Mouse (Mus musculus) left cerebral cortex, adult 18-20 months (tissue): ENCODE measurements at regions not wholly inside any gene's neighbourhood (a gene's known extent, or its start where the extent isn't known, plus 50 kb on each side); places are given as distances from the start of the nearest gene placed in this dataset.

Experiments used
- DNase-seq, 2 experiments: peaks; one replicate each; pipeline ENCODE4 v3.0.0; 2021 to 2022; ENCODE audit warnings: low spot score in 2 of 2, mixed read lengths in 1 of 2

DNA sequence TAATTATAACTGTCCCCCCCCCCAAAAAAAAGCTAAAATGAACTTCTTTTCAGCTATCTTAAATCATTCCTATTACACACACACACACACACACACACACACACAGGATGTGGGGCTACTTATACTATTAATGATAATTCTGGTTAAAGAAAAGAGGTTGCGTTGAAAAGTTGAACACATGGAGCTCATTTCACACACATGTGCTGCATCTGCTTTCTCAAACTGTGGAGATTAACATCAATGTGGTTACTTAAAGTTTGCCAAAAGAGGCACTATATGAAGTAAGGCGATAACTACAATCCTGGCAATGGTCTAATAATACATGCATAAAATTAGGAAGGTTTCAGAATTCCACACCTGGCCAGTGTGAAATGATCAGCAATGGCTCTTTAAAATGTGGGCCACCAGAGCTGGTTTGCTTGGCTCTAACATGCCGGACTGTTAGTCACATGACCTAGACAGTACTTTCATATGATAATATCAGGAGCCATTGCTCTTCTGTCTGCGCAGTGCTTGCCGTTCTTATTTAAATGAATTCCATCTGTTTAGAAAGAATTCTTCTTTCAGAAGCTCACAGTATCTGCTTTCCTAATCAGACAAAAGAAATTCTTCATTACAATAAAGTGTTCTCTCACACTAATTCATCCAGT, 598.4 kb upstream of the Fam92a start:
- no peak for DNase-seq

DNA sequence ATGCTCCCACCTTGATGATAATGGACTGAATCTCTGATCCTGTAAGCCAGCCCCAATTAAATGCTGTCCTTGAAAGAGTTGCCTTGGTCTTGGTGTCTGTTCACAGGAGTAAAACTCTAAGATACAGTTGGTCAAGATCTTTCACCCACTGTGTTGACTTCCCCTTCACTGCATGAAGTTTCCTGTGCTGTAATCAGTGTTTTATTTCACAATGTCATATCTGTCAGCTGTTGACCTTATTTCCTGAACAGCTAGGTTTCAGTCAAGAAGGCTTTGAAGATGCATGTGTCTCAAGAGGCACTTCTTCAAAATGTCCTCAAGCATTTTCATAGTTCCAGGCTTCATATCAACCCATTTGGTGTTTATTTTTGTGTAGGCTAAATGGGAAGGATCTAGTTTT, 597.3 kb upstream of the Fam92a start:
- DNase-seq = no peak

DNA sequence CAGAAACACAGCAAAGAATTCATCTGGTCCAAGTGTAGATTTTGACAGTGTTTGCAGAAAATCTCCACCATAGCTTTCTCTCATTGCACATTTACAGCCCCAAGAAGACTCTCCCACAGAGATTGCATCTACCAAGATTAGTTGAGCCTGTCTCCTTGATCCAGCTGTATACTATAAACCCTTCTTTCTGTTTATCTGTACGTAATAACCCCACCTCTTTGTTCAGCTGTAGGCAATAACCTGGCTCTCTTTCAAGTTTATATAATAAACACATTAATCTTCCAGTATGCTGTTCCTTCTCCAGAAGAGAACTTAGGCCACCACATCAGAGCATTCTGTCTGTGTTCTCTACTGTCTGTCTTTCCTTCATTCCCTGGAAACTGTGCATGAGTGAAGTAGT, 594.9 kb upstream of the Fam92a start:
- DNase-seq = no peak

DNA sequence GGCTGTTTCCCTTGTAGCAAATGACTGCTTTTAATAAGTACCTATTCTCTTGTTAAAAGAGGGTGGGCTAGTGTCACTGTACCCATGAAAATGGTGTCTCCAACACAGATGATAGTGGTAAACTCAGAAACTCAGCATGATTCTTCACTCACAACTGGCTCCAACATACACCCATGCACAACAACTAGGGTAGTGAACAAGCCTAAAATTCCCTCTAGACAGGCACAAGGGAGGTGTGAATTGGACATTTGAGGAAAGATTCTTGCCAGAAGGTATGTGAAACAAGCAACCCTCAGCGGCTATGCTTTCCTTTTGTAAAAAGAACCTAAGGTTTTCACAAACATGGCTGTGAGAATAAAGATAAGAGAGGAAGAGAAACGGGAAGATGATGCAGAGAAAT, 579.0 kb upstream of the Fam92a start:
- no peak for DNase-seq

DNA sequence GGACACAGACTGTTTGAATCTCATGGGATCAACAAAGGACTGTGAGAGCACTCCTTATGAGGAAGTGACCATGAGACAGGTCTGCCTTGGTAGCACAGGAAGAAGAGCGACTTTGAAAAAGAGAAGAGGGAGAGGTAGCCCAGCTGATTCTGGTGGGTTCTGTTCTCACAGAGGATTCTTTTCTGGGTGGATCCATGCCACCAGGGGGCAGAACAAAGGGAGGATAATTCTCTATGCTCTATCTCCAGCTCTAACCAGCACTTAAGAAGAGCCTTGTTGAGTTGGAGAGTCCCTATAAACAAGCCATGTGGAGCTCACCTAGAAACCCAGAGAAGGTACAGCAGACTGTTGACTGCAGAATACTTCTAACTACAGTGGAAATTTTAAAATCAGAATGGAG, 578.1 kb upstream of the Fam92a start:
- DNase-seq = no peak

DNA sequence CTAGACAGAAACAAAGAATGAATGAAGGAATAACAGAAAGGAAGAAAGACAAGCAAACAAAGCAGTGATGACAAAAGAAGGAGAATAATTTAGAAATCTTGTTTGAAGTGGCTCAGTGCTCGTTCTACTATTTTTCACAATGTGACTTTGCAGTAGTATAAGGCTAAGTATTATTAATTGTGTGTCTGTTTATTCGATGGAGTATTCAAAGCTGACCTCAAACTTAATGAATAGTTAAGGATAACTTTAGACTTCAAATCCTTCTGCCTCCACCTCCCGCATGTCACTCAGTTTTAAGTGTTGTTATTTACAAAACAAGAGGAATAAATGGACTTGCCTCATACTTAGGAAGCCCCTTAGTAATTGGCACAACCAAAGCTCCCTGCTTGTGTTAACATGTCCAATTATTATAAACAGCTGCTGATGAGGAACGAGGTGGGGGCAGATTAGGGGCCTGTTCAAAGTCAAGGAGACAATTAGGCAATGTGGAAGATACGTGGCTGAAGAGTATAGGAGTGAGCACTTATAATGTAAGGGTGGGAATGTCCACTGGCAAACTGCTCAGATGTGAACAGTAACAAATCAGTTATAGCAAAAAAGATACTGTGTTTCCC, 572.0 kb upstream of the Fam92a start:
- DNase-seq = no peak

DNA sequence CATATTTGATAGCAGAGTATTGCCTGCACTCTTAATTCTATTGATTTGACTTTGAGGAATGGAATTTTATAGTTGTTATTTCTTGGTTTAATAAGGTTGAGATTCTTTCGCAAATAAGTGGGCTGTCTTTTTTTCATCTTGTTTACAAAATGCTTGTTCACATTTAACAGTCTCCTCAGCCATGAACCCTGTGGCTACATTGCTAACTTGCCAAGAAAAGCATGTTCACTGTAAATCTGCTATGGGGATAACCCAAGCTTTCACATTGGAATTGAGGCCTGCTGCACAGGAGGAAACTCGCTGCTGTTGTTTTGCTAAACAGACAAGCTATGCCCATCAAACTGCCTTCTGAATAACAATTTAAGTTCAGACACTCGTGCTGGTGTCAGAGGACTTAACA, 564.6 kb upstream of the Fam92a start:
- DNase-seq = no peak

DNA sequence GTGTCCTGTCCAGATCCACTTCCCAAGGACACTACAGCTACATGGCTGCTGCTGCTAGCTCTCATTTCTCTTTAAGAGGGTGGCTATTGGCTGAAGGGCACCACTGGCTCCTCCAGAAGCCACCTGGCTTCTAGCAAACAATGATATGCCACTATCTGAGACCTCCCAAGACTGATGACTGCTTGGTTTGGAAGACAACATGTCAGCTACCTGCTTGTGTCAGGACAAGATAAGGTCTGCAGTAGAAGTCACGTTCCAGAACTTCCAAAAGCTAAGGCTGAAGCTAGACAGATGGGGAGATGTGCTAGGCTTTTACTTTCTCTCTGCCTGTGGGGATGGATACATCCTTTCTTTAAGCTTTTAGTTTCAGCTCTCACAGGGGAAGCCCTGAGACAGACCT, 528.4 kb upstream of the Fam92a start:
- no peak for DNase-seq

DNA sequence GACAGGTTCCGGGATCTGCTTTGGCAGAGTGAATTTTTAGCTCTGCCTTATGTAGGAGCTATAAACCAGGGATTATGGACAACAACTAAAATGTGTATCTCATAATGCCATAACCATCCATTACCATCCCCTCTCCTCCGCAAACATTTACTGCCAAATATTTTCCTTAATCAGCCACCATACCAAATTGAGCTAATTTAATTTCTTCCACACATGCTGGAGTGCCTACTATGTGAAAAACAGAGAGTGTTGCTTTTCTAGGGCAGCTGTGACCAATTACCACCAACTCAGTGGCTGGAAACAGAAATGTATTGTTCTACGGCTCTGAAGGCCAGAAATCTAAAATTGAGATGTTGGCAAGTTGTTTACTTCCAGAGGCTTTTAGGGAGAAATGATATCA, 506.0 kb upstream of the Fam92a start:
- no peak for DNase-seq

DNA sequence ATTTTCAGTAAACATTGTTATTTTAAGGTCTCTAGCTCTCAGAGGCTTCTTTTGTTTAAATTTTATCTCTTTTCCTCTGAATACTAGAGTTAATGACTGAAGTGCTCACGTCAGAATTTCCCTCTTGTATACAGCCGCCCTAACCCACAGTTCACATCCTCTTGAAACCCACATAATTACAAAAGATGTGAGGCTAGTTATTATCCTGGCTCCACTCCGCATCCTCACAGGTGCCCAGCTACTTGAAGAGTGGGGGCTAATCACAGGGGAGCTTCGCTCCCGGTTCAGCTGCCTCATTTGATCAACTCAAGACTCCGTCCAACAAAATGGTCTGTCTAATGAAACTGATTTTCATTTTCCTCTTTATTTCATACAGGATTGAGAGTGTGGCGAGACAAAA, 499.6 kb upstream of the Fam92a start:
- DNase-seq = no peak

DNA sequence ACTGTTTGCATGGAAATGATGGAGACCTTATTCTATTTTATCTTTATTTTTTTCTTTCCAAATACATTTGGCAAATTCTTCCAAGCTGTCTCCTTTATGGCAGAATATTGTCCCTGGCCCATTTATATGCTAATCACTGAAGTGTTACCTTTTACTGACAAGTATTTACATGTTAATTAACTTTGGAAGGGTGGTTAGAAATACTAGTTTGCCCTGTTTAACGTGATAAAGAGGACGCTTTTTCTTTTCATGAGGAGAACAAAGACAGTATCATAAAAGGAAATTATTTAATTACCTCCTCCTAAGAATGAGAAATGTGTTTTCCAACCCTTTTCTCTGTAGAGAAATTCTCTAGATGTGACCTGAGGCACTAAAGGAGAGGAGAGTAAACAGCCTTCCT, 491.4 kb upstream of the Fam92a start:
- no peak for DNase-seq

DNA sequence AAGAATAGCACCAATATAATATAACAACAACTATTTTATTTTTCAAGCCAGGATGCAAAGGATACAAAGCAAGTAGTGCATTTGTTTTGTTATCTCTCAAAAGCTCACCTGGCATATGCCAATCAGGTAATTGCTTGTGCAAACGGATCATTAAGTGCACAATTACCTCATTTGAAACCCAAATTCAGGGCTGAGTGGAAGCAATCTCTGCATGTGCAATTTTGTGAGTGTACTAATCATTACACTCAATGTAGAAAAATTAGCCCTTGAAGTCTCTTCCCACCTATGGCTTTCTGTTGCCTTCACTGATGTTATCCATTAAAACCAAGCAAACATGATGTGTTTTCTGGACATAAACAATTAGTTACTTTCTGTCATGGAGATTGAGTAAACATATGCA, 490.9 kb upstream of the Fam92a start:
- no peak for DNase-seq

DNA sequence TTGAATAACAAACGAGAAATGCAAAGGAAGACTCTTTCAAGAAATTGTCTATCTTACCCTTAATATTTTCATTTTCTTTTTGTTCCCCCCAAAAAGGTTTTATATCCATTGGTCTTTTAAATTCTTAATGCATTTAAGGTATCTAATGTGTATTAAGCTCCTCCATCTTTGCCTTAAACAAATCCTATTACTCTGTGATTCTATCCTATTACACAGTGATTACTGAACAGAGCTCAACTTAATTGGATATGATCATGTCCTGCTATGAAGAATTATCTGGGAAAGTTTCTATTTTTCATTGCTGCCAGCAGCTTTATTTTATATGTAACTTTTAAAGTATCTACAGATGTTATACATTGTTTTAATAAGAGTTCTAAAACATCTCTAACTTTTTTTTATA, 487.3 kb upstream of the Fam92a start:
- DNase-seq = no peak

DNA sequence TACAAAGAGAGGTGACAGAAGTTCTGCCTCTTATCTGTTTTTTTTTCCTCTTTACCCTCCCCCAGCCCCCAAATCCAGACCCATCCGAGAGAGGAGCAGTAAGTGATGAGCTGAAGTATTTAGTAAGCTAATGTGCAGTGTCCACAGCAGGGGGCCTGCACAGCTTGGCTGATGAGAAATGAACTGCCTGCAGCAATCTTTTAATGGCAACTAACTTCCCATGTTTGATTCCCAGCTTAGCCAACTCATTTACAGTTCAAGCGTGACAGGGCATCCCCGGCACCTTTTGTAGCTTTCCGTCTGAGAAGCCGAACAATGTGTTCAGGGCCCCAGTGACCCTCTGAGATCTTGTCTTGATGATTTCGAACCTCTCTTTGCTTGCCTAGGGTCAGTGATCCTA, 486.8 kb upstream of the Fam92a start:
- DNase-seq = no peak

DNA sequence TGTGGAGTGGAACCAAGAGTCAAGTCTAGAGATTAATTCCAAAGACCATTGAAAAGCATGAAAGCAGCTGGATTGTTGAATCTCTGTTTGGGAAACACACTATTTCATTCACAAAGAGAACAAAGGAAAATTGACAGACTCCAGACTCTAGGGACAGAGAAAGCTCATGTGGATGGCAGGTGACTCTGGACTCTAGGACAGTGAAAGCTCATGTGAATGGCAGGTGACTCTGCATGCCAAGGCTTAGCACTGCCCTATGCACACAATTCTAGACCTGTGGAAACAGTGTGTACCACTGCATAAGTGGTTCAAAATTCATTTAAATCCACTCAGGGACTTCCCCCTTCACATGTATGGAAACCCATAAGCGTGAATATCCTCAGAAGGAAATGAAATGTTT, 486.0 kb upstream of the Fam92a start:
- no peak for DNase-seq

DNA sequence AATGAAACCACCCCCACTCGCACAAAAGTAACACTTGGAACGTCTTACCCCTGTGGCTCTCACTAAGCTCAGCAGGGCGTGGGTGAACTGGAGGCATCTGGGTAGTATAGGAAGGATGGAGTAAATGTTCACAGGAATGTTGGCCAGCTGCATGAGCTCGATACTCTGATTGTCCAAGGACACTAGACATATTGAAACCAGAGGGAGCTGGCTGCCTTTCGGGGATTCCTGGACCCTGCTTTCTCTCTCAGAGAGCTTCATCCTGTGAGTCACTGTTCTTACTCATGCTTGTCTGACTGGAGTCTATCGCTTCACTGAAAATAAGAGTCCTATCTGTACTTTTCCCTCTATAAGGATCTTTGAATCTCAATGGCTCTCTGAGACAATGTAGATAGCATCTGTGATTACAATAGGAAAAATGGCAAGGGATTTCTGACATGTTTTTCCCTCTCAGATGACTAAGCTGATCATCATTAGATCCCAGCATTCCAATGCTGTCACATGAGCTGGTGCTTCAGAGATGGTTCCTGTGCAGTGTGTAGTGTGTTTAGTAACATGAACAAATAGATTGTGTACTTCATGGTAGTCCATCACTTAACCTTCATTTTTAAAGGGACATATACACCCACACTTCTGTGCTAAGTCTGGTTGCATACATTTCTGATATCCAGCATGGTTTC, 485.2 kb upstream of the Fam92a start:
- peak; percentile 12 to 24 for DNase-seq

DNA sequence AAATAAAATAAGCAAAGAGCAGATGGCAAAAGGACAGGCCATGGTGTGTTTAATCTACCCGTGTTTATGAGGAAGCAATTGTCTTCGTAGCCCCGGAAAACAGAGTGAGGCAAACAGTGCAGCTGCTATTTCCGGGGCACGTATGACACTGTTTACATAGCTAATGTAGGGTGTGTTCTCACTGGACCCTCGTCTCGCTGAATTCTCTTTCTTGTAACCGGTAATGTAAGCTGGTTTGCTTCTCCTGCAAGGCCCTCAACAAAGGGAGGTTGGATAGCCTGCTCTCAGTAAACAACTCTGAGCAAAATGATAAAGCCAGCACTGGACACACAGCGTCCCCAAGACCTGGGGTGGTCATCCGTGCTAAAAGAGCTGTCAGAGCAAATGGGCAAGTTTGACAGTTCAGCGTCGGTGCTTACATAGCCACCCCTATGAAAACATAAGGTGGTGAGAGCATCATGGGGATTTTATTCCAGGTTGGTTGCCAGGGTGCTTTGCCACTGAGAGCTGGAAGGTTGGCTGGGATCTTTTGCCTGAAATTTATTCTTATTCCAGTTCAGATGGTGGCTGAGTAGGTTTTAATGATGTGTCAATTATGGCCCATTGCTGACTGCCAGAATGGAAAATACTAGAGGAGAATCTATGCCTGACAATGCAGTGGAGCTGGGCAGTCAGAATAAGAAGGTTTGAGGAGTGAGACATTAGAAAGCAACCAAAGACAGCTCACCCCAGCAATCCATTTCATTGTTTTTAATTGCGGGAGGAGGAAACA, 483.8 kb upstream of the Fam92a start:
- DNase-seq = no peak

DNA sequence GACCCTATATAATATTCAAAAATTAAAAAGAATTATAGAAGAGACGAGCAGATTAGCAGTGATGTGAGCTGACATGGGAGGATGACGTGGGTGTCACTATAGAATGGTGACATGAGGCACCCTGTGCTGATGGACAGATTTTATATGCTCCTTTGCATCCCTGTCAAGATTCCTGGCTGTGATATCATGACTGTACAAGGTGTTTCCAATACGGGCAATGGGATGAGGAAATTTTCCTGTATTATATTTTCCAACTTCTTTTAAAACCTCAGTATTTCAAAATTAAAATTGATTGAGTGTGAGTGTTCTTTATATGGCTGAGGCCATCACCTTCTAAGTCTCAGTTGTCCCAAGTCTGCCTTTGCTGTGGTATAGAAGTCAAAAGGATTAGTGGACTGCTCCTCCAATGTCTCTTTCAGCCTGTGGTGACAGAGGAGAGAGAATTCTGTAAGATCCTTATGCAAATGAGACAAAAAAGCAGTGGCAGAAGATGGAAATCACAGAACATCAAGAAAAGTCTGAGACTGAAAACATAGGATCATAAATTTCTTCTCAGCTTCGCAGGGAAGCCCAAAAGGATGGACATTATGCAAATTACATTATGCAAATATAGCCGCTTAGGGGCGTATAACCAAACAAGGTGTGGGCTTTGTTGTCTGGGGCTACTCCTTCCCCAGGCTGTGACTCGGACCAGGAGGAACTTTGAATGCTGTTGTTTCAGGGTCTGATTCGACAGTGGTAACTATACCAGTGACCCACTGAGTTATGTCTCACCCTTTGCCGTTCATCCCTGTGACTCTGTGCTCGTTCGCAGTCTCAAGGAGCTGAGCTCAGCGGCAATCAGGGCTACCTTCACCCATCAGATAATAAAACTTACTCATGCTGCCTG, 483.0 kb upstream of the Fam92a start:
- no peak for DNase-seq

DNA sequence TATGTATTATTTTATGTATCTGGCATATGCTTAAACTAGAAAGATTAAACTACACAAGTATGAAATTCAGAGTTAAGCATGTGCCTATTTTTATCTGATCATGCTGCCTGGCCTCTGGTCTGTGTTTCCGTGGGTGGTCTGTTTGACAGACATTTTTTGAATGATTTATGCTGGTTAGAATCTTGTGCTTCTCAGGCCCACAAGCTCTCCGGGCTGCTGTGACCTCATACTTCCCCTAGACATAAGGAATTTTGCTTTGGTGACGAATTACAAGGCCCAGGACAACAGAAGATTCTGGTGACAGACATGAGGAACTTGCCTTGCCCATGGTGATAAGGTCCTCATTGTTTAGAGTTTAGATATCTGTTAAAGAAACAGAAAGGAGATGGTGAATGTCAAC, 475.9 kb upstream of the Fam92a start:
- DNase-seq = no peak

DNA sequence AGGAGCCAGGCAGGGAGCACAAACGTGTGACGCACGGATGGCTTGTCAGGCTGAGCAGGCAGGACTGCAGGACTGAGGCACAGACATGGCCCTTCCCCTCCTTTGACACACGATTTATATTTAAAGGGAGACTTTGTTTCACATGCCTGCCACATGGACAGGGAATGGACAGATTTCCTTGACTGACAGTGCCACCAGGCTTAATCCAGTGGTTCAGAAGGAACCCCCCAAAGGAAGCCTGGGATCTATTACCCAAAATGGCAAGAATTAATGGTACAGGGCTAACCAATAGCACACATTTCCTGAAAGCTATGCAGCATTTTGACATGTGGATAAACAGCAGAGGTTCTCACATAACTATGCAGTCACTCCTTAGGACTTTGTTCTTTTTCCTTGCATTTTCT, 470.7 kb upstream of the Fam92a start:
- no peak for DNase-seq

DNA sequence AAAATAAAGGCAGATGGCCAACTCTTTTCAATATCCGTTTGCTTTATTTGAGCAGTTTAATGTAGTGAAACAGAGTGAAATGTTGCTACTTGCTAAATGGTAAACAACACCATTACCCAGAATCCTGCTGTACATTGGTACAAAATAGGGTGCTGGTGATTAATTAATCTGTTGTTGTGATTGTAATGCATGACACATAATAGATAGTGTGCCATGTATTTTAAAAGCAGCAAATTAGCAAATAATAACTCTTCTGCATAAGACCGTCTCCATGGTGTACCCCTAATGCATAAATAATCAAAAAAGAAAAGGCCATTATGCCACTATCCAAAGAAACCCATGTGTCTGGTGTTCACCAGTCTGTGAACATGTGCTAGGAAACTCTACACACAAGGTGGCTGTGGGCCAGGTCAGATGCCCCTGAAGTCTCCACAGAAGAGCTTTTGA, 457.6 kb upstream of the Fam92a start:
- no peak for DNase-seq
